Mouse (Mus musculus) lung, postnatal 25 days (tissue): ENCODE data around the gene Ripor1.

Source experiments
- DNase-seq: peaks from one replicate; pipeline ENCODE4 v3.0.0; 2022; ENCODE audit warnings: low spot score

The Ripor1 gene

GRCm38 (mm10) chr8:105629337-105629736 is 24.3 kb downstream of the Ripor1 start:
- DNase-seq = no peak

GRCm38 (mm10) chr8:105634771-105635458 is 29.9 kb downstream of the Ripor1 start:
- no peak for DNase-seq

GRCm38 (mm10) chr8:105635481-105635880 is 30.4 kb downstream of the Ripor1 start:
- DNase-seq = no peak

DNA sequence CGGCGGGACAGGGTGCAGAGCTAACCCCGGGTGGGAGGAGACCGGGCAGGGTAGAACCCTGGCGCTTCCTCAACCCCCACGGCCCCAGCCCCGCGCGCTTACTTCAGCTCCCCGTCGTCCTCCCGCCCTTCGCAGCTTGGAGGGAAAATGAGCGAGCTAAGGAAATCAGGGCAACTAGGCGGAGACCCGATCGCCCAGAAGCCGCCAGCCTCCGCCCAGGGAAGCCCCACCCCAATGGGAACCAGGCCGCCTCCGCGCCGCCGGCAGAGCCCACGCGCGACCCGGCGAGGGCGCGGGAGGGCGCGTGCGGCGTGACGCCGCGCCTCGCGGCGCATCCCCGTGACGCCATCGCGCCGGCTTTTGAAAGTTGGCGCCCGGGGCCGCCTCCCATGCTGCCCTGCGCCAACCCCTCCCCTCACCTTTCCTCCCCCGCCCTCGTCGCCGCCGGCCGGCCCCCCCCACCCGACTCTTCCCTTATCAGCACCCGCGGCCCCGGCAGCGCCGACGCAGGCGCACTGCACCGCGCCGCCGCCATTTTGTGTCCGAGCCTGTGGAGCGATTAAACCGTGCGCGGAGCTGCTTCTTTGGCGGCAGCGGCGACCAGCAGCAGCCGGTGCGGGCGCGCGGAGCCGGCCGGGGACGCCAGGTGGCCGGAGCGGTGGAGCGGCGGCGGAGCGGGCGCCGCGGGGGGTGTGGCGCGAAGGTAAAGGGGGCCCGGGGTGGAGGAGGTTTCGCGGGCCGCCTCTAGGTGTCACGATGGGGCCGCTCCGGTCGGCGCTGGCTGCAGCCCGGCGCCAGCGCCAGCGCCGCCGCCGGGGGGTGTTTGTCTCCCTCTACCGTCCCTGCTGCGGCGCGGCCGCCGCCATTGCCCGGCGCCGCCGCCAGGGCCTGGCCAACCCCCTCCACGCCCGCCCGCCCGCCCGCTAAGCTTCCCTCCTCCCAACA is 31.2 kb downstream of the Ripor1 start, which contains the start of gene Ctcf:
Gene Ctcf, plus strand, starts transcription at position 551 of the 945 bp plus-strand sequence.
- peak; percentile 89 for DNase-seq

DNA sequence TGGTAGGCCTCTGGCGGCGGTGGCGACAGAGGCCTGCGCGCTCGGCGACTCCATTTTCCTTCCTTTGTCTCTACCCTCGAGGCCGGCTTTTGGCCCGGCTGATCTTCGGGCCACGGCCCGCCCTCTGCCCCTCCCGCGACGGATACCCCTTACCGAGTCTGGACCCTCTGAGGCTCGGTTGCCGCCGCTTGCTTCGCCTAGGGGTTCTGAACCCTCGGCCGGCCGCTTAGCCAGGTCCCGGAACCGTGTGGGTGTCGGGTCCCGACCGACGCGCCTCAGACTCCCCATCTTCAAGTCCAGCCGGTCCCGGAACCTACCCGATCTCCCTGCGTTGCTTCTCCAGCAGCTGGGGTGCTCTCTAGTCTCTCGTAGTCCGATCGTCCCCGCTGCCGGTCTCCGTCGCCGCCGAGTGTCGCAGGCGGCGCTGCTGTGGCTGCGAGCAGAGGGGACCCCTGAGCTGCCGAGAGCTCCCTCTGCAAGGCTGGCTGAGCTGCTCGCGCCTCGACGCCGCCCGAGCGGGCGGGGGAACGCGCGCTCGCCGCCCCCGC is 32.0 kb downstream of the Ripor1 start, which contains the start of gene Agrp:
Gene Agrp, minus strand, starts transcription at position 431 of the 548 bp plus-strand sequence.
- peak; percentile 32 for DNase-seq

DNA sequence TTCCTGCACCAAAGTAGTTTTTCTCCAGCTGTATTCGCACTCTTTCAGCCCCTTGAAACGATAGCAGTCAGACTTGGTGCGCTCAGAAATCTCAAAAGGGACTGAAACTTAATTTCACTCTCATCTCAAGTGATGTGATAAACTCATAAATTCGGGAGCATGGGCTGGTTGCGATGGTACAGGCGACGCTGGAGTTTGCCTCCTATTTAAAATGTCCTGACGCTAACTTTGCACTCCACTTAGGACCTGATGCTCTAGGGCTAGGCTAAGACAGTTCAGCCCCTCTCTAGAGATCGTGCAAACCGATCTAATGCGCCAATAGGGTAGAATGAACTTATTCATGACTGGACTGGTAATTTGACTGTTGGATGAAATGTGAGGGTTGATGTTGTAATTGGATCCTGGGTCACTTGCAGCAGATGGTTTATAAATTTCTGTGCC is 32.6 kb downstream of the Ripor1 start:
- no peak for DNase-seq

- no peak for DNase-seq
Observed at GRCm38 (mm10) chr8:105638510-105638909, 33.5 kb downstream of the Ripor1 start.

DNA sequence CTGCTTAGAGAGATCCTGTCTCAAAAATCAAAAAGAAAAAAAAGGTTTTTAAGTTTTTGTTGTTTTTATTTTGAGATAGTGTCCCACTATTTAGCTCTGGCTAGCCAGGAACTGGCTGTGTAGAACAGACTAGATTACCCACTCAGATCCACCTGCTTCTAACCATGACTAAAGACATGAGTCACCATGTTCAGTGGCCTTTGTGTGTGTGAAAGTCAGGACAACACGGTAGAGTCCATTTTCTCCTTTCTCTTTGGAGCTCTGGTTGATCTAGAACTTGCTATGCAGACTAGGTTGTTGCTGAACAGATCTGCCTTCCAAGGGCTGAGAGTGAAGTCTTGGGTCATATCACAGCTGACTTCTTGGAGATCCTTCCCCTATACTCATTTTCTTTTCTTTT is 34.8 kb downstream of the Ripor1 start:
- DNase-seq = no peak

DNA sequence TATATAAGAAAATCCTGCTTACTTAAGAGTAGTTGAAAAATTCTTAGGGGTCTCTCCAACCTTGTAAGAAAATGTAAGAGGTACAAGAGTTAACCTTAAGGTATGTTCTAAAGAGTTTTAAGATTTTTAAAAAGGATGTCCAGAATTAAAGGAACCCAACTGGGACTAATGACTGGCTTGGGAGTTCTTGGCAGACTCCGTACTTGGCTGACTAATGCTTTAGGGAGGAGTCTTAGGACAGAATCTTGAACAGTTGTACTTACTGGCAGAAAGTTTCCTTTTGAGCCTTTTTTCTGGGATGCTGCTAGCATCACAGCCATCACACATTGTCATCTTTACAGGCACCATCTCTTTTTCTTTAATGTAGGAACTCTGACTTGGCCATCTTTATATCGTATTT is 35.5 kb downstream of the Ripor1 start:
- no peak for DNase-seq

DNA sequence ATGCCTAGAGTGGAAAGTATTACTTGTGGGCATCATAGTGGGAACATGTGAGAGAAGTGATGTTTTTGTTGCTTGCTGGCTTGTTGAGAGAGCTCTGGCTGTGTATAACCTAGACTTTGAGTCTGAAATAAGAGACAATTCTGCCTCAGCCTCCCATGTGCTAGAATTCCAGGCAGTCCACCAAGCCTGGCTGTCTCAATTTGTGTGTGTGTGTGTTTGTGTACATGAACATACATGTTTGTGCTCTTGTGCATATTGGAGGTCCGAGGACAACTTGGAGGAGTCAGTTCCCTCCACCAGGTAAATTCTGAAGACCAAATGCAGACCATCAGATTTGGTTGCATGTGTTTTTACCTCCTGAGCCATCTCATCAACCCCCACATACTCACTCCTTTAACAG is 40.1 kb downstream of the Ripor1 start:
- no peak for DNase-seq

DNA sequence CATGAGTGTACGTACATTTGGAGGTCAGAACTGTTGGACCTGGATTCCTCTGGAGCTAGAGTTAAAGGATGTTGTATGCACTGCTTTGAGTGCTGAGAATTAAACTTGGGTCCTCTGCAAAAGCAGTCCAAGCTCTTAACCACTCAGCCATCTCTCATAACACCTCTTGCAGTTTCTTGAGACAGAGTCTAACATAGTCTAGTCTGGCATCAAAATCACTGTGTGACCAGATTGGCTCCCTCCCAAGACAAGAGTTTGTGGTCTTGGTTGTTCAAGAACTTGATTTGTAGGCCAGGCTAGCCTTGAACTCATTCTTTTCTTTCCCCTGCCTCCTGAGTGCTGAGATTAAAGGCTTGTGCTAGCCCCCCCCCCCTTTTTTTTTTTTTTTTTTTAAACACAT is 43.9 kb downstream of the Ripor1 start:
- no peak for DNase-seq

DNA sequence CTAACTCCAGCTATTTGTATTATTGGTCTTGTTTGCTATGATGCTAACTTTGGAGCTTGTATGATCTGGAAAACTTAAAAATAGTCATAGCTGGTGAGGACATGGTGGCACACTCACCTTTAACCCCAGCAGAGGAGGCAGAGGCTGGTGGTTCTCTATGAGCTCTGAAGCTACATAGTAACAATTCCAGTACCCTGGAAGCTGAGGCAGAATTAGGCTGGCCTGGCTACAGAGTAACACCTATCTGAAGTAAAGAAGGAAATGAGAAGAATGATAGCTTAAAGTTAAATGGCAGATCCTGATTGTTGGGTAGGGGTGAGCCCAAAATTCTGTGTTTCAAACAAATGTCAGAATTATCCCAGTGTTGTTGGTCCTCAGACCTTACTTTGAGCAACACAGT is 52.6 kb downstream of the Ripor1 start:
- DNase-seq = no peak

- DNase-seq = peak; percentile 58
Observed at GRCm38 (mm10) chr8:105661167-105661566, 56.1 kb downstream of the Ripor1 start.
